Mouse (Mus musculus): ENCODE results near the gene Rpl36al.

The Rpl36al gene

GRCm38 (mm10) chr12:69183583-69184308 lies at the start of gene Rpl36al, which contains the start of gene Mgat2:
Gene Rpl36al, minus strand, starts transcription at chr12:69184083.
Gene Mgat2, plus strand, starts transcription at chr12:69184157.
- peak; percentile 100 for DNase-seq

GRCm38 (mm10) chr12:69229251-69229650 lies 45.4 kb upstream of the Rpl36al start:
- no peak for DNase-seq

GRCm38 (mm10) chr12:69227776-69228466 lies 44.0 kb upstream of the Rpl36al start, which contains the start of gene Pole2:
Gene Pole2, minus strand, starts transcription at chr12:69228195.
- DNase-seq: peak; percentile 87 to 92

GRCm38 (mm10) chr12:69220613-69221277 lies 36.9 kb upstream of the Rpl36al start:
- DNase-seq: no peak

- DNase-seq: no peak
Measured at GRCm38 (mm10) chr12:69216587-69216986, 32.7 kb upstream of the Rpl36al start.

- DNase-seq: no peak
Measured at GRCm38 (mm10) chr12:69215000-69215785, 31.3 kb upstream of the Rpl36al start.

- DNase-seq: no peak
Measured at GRCm38 (mm10) chr12:69214393-69214792, 30.5 kb upstream of the Rpl36al start.

- DNase-seq: no peak
Measured at GRCm38 (mm10) chr12:69213186-69213777, 29.4 kb upstream of the Rpl36al start.

- peak in 1 of 2 experiments; percentile 18 for DNase-seq
Measured at GRCm38 (mm10) chr12:69211057-69211456, 27.2 kb upstream of the Rpl36al start.

- no peak for DNase-seq
Measured at GRCm38 (mm10) chr12:69210056-69210979, 26.4 kb upstream of the Rpl36al start.

- DNase-seq: no peak
Measured at GRCm38 (mm10) chr12:69208520-69208919, 24.6 kb upstream of the Rpl36al start.

- DNase-seq: no peak
Measured at GRCm38 (mm10) chr12:69207926-69208325, 24.0 kb upstream of the Rpl36al start.

GRCm38 (mm10) chr12:69207396-69207795 lies 23.5 kb upstream of the Rpl36al start:
- no peak for DNase-seq

GRCm38 (mm10) chr12:69204052-69204833 lies 20.4 kb upstream of the Rpl36al start, which contains the start of gene Gm49384:
Gene Gm49384, minus strand, starts transcription at chr12:69204267.
- no peak for DNase-seq

GRCm38 (mm10) chr12:69198985-69199384 lies 15.1 kb upstream of the Rpl36al start:
- DNase-seq: no peak

- DNase-seq: peak in 1 of 2 experiments; percentile 76
Measured at GRCm38 (mm10) chr12:69198164-69198535, 14.3 kb upstream of the Rpl36al start, which contains the start of gene Dnaaf2. Gene Dnaaf2, minus strand, starts transcription at chr12:69198429.

- peak; percentile 70 to 76 for DNase-seq
Measured at GRCm38 (mm10) chr12:69197378-69198163, 13.7 kb upstream of the Rpl36al start.

GRCm38 (mm10) chr12:69196444-69197377 lies 12.8 kb upstream of the Rpl36al start, which contains the start of gene Gm49383:
Gene Gm49383, minus strand, starts transcription at chr12:69197104.
- peak; percentile 81 to 87 for DNase-seq
